Mouse (Mus musculus) splenic B cell, adult 2 months (primary cell): ENCODE data around the gene Foxn3.

ENCODE experiments used
- DNase-seq: peaks from one replicate; pipeline ENCODE4 v3.0.0-alpha.2; 2011; ENCODE audit warnings: low read depth, low spot score
- H3K27me3 ChIP-seq: 2 replicates; pipeline ENCODE4 v1.6.1; 2012; ENCODE audit warnings: mild to moderate bottlenecking, low read length, moderate library complexity, mixed read lengths; ENCODE audit not compliant: control insufficient read depth, poor library complexity, insufficient read depth, severe bottlenecking
- H3K36me3 ChIP-seq: 2 replicates; pipeline ENCODE4 v1.6.1; 2012; ENCODE audit warnings: mild to moderate bottlenecking, low read length, moderate library complexity, mixed read lengths; ENCODE audit not compliant: control insufficient read depth, poor library complexity, insufficient read depth, severe bottlenecking

Gene Foxn3

DNA sequence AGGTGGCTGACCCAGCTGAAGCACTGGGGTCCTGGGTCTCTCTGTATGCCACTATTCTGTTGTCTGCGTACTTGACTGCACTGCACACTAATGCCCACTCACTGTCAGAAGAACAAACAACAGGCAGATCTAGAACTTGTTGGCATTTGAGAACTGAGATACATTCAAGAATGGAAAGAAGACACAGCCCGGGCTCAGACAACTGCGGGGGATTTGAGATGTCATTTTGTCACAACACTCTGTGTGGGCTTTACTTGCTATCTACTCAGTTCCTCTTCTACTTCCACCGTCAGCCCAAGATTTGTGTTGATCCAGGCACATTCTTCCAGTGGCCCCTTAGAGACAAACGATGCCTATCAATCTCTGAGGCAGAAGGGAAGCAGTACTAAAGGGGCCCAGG lies 248.6 kb downstream of the Foxn3 start:
- H3K27me3 ChIP-seq: no peaks in the 10 kb centered on the region
- DNase-seq: peak; percentile 37
- H3K36me3 ChIP-seq: peaks cover 2% of the 10 kb centered on the region; the same call in 1 of the 2 replicates

DNA sequence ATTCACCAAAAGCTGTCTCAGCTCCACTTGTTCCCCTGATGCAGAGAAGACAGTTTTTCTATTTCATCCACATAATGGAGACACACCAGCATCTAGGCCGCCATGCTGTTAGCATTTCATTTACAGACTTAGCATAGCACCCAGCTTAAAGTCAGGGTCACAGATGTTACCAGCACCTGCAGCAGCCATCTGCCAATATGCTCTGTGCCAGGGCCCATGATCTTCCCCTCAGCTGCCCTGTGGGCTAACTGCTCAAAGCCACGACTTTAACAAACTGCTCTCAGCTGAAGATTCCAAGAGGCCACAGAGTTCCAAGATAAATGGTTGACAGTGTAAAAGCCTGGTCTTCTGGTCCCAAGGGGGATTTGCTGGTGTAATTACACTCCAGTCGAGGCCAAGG lies 252.1 kb downstream of the Foxn3 start:
- Histone ChIP-seq H3K36me3 (no peaks in the 10 kb centered on the region; the same call in 1 of the 2 replicates), H3K27me3 (no peaks in the 10 kb centered on the region)
- no peak for DNase-seq

DNA sequence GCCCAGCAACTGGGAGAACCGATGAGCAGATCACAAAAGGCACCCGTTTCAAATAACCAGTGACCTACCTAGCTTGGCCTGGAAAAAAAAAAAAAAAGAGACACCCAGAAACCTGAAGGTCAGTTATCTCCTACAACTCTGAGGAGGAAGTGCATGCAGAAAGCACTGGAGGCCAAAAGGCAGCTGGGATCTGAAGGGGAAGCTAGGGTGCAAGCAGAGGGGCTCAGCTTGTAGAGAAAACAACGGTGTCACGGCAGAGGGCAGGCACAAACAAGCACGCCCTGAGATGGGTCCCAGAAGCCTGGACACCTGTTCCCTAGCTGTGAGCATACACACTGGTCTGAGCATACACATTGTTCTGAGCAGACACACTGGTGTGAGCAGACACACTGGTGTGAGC lies 253.4 kb downstream of the Foxn3 start:
- H3K36me3 ChIP-seq: no peaks in the 10 kb centered on the region; the same call in 1 of the 2 replicates
- H3K27me3 ChIP-seq: no peaks in the 10 kb centered on the region
- no peak for DNase-seq

DNA sequence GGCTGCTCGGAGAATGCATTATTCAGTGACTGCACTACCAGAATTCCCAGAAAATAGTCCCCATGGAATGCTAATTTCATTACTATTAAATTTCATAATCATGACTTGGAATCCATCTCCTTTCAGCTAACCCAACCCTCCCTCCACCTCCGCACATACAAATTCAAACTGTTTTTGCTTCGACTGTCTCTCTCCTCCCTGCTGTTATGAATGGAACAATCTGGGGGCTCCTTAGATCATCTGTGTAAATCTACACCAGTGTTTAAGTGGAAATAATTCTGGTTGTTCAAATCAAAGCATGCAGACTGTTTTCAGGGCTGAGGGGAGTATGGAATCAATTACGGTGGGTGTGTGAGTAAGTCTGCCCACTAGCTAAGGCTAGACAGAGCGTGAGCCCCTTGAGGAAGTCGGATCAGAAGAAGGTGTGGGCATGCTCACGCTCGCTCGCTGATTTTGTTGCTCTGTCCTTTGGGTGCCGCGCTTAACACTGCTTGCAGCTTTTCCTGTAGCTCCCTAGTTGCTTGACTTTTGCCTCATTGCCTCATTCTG lies 254.8 kb downstream of the Foxn3 start:
- DNase-seq: no peak
- Histone ChIP-seq H3K36me3 (peaks cover 2% of the 10 kb centered on the region), H3K27me3 (no peaks in the 10 kb centered on the region)

DNA sequence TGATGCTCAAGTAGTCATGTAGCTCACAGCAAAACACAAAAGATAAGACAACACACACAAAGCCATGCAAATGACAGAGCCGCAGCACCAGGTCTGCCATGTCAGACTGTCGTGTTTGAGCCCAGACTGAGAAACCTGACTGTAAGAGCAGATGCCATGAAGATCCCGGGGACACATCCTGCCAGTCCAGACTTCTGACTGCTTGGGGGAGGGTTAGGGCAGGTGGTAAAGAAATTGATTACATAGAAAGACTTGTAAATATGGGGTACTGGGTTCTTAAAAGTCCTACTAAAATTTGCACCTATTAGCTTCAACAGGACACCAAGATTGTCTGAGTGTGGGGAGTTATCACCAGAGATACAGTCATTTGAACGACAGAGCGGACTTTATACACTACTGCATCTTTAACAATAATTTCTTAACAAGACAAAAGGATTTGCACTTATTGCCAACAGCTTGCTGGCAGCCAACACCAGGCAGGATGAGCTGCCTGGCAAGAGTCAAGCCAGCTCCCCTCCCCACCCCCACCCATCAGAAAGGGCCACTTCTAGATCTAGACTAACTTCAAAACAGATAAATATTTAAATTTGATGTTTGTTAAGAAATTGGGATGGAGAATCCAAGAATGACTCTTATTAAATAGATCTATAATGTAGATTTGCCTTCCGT lies 256.7 kb downstream of the Foxn3 start:
- peaks cover 2% of the 10 kb centered on the region for H3K36me3 ChIP-seq
- no peak for DNase-seq
- no peaks in the 10 kb centered on the region for H3K27me3 ChIP-seq

DNA sequence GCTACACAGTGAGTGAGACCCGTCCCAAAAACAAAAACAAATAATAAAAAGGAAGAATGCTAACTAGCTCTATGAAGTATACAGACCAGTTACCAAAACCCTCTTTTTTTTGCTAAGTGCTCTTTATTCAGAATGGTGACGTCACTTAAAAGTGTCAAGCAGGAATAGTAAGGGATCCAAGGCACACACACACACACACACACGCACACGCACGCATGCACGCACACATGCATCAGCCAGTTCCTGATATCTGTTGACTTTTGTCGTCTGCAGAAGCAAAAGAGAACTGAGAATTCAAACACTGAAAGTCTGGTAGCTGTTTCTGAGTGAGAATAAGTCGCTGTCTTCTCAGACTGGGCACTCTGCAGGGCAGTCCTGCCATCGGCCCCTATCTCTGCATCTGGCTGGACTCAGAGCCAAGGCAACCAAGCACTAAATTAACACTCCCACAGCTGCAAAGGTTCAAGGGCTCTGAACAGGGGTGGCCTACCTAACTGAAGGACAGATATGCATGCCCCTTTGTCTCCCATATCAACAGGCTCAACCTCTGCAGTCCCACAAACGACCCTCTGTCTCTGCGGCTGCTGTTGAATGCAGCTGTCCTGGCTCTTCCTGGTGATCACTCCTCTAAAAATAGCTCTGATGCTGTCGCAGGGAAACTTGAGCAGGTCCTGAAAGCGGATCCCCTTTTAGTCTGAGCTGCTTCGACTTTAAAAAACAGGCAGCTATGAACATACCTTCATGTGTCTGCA lies 257.4 kb downstream of the Foxn3 start:
- H3K36me3 ChIP-seq: peaks cover 2% of the 10 kb centered on the region
- H3K27me3 ChIP-seq: no peaks in the 10 kb centered on the region
- DNase-seq: peak; percentile 62

DNA sequence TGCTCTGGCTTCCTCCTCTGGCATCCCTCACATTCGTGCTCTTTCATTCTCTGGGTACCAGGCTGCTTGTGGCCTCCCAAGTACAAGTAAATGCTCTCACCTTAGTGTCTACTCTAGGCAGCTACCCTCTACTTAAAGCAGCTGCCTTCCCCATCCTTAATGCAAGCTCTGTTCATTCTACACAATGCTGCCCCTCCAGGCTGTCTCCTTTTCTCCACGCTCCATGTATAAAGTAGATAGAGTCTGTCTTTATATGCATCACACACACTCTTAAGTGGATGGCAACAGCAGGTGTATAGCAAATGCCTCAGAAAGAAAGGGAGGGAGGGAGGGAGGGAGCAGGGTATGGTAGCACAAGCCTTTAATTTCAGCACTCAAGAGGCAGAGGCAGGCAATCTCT lies 258.1 kb downstream of the Foxn3 start:
- Histone ChIP-seq H3K36me3 (peaks cover 2% of the 10 kb centered on the region; the same call in 1 of the 2 replicates), H3K27me3 (no peaks in the 10 kb centered on the region)
- DNase-seq: no peak

DNA sequence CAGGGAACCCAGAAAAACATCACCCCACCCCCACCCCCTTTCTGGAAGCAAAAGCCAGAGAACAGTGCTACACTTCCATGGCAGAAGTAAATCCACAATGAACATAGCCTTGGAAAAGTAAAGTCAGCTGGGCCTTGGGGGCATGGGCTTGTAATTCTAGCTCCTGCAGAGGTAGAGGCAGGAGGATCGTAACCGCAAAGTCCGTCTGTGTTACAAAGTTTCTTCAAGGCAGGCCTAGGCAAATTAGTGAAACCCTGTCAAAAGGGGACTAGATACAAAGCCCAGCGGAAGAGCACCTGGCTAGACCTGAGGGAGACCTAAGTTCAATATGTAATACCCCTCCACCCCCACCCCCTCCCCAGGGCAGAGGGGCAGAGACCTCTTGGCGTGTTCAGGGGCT lies 259.3 kb downstream of the Foxn3 start:
- no peak for DNase-seq
- Histone ChIP-seq H3K36me3 (peaks cover 2% of the 10 kb centered on the region; the same call in 1 of the 2 replicates), H3K27me3 (no peaks in the 10 kb centered on the region)

DNA sequence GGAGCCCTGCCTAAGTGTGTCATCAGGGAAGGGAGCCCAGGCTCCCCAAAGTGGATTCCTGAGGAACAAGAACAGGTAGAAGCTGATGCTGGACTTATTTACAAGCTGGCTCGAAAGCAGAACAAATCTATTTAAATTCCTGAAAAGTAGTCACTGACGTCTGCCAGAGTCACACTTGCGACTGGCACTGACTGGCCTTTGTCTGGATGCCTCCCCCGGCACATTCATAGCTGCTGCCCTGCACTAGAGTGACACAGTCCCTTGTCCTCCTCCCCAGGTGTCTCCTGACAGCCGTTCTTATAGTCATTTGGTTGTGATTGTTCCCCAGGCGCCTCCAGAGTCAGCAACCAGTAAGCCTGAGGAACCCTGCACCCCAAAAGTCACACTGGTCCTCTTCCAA lies 259.8 kb downstream of the Foxn3 start:
- DNase-seq: no peak
- Histone ChIP-seq H3K27me3 (no peaks in the 10 kb centered on the region), H3K36me3 (peaks cover 2% of the 10 kb centered on the region; the same call in 1 of the 2 replicates)

DNA sequence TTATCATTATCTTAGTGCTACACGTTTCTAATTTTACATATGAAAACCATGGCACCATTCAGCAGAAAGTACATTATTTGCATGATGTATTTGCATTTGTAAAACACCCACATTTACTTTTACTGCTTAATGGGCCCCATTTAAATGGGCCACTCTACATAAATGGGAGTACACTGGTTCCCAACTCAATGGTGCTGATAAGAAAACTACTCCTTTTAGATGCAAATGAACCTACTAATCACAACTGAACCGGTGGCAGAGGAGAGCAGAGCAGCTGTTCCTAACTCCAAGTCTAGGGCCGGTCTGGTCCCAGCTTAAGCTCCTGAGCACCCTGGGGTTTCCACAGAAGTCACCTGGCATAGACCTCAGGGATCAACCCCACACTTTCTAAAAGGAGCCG lies 263.5 kb downstream of the Foxn3 start:
- DNase-seq: no peak
- no peaks in the 10 kb centered on the region for H3K27me3 ChIP-seq
- peaks cover 2% of the 10 kb centered on the region; the same call in 1 of the 2 replicates for H3K36me3 ChIP-seq

DNA sequence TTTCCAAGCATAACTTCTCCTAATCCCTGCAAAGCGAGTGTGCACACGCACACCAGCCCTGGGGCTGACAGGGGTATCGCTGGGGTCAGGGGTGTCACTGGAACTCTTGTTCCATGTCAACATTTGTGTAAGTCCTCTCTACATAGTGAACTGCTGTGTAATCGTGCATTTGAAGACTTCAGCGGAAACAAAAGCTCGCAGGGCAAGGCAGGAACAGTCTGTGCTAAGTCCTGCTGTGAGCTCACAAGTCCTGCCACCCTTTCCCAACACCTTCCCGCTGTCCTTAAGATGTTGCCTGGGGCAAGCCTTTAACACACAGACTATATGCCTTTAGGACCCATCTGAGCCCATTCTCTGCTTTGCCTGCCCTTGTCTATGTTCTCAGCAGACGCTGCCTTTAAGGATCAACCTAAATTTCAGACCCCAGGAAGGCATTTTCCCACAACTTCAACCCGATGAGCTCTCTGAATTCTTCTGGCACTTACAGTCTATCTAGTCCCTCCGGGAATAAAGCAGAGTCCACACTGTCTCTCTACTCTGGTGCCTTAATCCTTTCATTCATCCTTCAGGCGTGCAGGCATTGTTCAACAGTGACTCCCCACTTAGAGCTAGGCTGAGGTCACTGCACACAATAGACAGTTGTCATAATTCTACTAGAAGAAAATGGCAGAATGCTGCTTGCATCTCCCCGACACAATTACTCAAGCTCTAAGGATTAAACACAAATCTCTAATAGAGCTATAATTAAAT lies 264.4 kb downstream of the Foxn3 start:
- Histone ChIP-seq H3K27me3 (no peaks in the 10 kb centered on the region), H3K36me3 (peaks cover under 1% of the 10 kb centered on the region; the same call in 1 of the 2 replicates)
- DNase-seq: no peak

DNA sequence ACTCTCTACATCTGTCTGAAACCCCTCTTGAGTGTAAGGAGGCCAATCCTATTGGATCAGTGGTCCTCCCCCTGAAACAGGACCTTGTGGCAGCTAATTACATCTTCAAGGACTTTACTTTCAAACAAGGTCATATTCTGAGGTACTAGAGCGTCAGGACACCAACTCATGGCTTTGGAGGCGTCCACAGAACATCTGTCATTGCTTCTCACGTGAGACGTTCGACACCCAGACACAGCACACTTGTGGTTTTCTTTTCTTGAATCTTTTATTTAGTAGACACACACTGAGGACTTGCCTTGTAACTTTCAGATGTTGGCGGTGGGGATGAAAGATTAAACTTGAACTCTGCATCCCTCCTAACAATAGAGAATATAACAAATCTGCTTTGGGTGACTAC lies 265.1 kb downstream of the Foxn3 start:
- H3K27me3 ChIP-seq: no peaks in the 10 kb centered on the region
- no peak for DNase-seq
- H3K36me3 ChIP-seq: no peaks in the 10 kb centered on the region

DNA sequence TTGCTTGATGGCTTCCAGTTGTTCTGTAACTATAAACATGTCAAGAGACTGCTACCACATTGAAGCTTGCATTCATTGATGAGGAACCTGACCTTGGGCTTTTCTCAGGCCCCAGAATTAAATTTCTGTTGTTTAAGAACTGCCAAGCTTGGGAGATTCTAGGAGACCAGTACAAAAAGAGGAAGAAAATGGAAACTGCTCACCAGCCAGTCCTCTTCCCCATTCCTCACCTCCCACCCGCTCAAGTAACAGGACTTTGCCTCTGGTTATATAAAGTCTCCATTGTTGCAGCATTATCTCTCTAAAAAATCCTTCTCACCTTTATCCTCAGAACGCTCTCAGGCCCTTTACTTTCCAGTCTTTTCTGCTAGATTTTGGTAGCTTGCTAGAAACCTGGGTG lies 265.6 kb downstream of the Foxn3 start:
- H3K27me3 ChIP-seq: no peaks in the 10 kb centered on the region

DNA sequence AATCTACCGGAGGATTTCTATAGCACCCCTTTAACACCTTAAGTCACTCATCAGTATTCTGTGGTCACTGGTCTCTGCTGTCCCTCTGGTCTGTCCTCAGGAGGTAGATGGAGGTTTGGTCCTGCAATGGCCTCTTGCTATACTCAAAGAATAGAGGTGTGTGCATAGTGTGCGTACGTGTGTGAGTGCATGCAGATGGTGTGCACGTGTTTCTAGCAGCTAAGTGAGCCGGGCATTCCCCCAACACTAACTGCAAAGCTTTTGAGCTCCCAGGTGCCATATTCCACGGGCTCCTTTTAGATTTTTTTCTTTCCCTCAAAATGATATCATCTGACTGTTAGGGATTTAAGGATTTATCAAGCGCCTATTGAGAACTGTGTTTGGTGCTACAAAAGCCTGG lies 269.9 kb downstream of the Foxn3 start:
- DNase-seq: no peak
- Histone ChIP-seq H3K27me3 (no peaks in the 10 kb centered on the region), H3K36me3 (no peaks in the 10 kb centered on the region; the same call in 1 of the 2 replicates)

More for the DNA sequence above, 265.6 kb downstream of the Foxn3 start:
- no peaks in the 10 kb centered on the region for H3K36me3 ChIP-seq
- DNase-seq: no peak

DNA sequence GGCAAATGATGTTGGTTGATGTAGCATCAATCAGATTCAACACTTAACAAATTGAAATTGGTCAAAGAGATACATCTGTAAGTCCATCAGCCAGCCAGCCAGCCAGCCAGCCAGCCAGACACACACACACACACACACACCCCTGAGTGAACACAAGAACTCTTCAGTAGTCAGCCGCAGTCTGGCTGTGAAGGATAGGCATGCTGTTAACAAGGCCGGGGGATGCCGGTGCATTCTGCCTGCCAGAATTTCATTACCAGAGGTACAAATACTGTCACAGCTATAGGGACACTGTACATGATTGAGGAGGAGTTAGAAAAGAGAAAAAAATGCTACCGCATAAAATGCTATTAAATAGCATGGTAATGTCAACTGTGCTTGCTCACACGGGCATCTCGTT lies 271.2 kb downstream of the Foxn3 start:
- DNase-seq: no peak
- Histone ChIP-seq H3K27me3 (no peaks in the 10 kb centered on the region), H3K36me3 (no peaks in the 10 kb centered on the region; the same call in 1 of the 2 replicates)
